Mouse (Mus musculus): ENCODE results near the gene Tmem40. TPM values are rescaled to one million over a fixed set of nuclear protein-coding genes. Genes with fewer than 3 reads are reported as not detected.

Tmem40 gene
- polyA plus RNA-seq, 1 experiment, result 1.6 TPM

- no peak for DNase-seq (ENCODE audit: low read depth)
- TF ChIP-seq CTCF (IDR thresholded peaks at IDR 0.05; ENCODE audit: borderline replicate concordance, extremely low read depth, insufficient read depth, insufficient read length) (no peak), POLR2A (IDR thresholded peaks at IDR 0.05; ENCODE audit: borderline replicate concordance, extremely low read depth, insufficient read depth, insufficient read length, poor library complexity, severe bottlenecking) (no peak)
Measured at GRCm38 (mm10) chr6:115791842-115792686, 29.9 kb upstream of the Tmem40 start.

- TF ChIP-seq CTCF (IDR thresholded peaks at IDR 0.05; ENCODE audit: borderline replicate concordance, extremely low read depth, insufficient read depth, insufficient read length) (no peak), POLR2A (IDR thresholded peaks at IDR 0.05; ENCODE audit: borderline replicate concordance, extremely low read depth, insufficient read depth, insufficient read length, poor library complexity, severe bottlenecking) (no peak)
- DNase-seq (ENCODE audit: low read depth), result no peak
Measured at GRCm38 (mm10) chr6:115791016-115791415, 28.8 kb upstream of the Tmem40 start.

GRCm38 (mm10) chr6:115782781-115783180 lies 20.6 kb upstream of the Tmem40 start:
- no peak for TF ChIP-seq CTCF (IDR thresholded peaks at IDR 0.05; ENCODE audit: borderline replicate concordance, extremely low read depth, insufficient read depth, insufficient read length)
- TF ChIP-seq POLR2A (IDR thresholded peaks at IDR 0.05; ENCODE audit: borderline replicate concordance, extremely low read depth, insufficient read depth, insufficient read length, poor library complexity, severe bottlenecking), result no peak
- no peak for DNase-seq (ENCODE audit: low read depth)

- no peak for TF ChIP-seq CTCF (IDR thresholded peaks at IDR 0.05; ENCODE audit: borderline replicate concordance, extremely low read depth, insufficient read depth, insufficient read length)
- TF ChIP-seq POLR2A (IDR thresholded peaks at IDR 0.05; ENCODE audit: borderline replicate concordance, extremely low read depth, insufficient read depth, insufficient read length, poor library complexity, severe bottlenecking), result no peak
- DNase-seq (ENCODE audit: low read depth), result peak; percentile 11
Measured at GRCm38 (mm10) chr6:115776363-115776762, 14.2 kb upstream of the Tmem40 start.

GRCm38 (mm10) chr6:115775838-115776237 lies 13.6 kb upstream of the Tmem40 start:
- DNase-seq (ENCODE audit: low read depth), result peak; percentile 20
- no peak for TF ChIP-seq CTCF (IDR thresholded peaks at IDR 0.05; ENCODE audit: borderline replicate concordance, extremely low read depth, insufficient read depth, insufficient read length)

- TF ChIP-seq CTCF (IDR thresholded peaks at IDR 0.05; ENCODE audit: borderline replicate concordance, extremely low read depth, insufficient read depth, insufficient read length), result no peak
- peak; percentile 30; the same call in 1 of the 2 replicates for TF ChIP-seq POLR2A (IDR thresholded peaks at IDR 0.05; ENCODE audit: borderline replicate concordance, extremely low read depth, insufficient read depth, insufficient read length, poor library complexity, severe bottlenecking)
- peak; percentile 85 for DNase-seq (ENCODE audit: low read depth)
Measured at GRCm38 (mm10) chr6:115774501-115774921, 12.3 kb upstream of the Tmem40 start, which contains the start of gene Cand2. Cand2 (plus strand) TSS chr6:115774538.

GRCm38 (mm10) chr6:115773966-115774413 lies 11.8 kb upstream of the Tmem40 start:
- TF ChIP-seq CTCF (IDR thresholded peaks at IDR 0.05; ENCODE audit: borderline replicate concordance, extremely low read depth, insufficient read depth, insufficient read length), result no peak
- no peak for TF ChIP-seq POLR2A (IDR thresholded peaks at IDR 0.05; ENCODE audit: borderline replicate concordance, extremely low read depth, insufficient read depth, insufficient read length, poor library complexity, severe bottlenecking)
- DNase-seq (ENCODE audit: low read depth), result peak; percentile 90

- peak; percentile 11; the same call in 1 of the 2 replicates for TF ChIP-seq CTCF (IDR thresholded peaks at IDR 0.05; ENCODE audit: borderline replicate concordance, extremely low read depth, insufficient read depth, insufficient read length)
- TF ChIP-seq POLR2A (IDR thresholded peaks at IDR 0.05; ENCODE audit: borderline replicate concordance, extremely low read depth, insufficient read depth, insufficient read length, poor library complexity, severe bottlenecking), result no peak
- DNase-seq (ENCODE audit: low read depth), result no peak
Measured at GRCm38 (mm10) chr6:115772604-115773003, 10.4 kb upstream of the Tmem40 start.

- DNase-seq (ENCODE audit: low read depth), result no peak
- TF ChIP-seq CTCF (IDR thresholded peaks at IDR 0.05; ENCODE audit: borderline replicate concordance, extremely low read depth, insufficient read depth, insufficient read length) (no peak), POLR2A (IDR thresholded peaks at IDR 0.05; ENCODE audit: borderline replicate concordance, extremely low read depth, insufficient read depth, insufficient read length, poor library complexity, severe bottlenecking) (no peak)
Measured at GRCm38 (mm10) chr6:115772201-115772600, 10.0 kb upstream of the Tmem40 start.

- TF ChIP-seq CTCF (IDR thresholded peaks at IDR 0.05; ENCODE audit: borderline replicate concordance, extremely low read depth, insufficient read depth, insufficient read length), result no peak
- no peak for TF ChIP-seq POLR2A (IDR thresholded peaks at IDR 0.05; ENCODE audit: borderline replicate concordance, extremely low read depth, insufficient read depth, insufficient read length, poor library complexity, severe bottlenecking)
- DNase-seq (ENCODE audit: low read depth), result no peak
Measured at GRCm38 (mm10) chr6:115770852-115771251, 8.6 kb upstream of the Tmem40 start.

- DNase-seq (ENCODE audit: low read depth), result no peak
- TF ChIP-seq POLR2A (IDR thresholded peaks at IDR 0.05; ENCODE audit: borderline replicate concordance, extremely low read depth, insufficient read depth, insufficient read length, poor library complexity, severe bottlenecking), result no peak
- TF ChIP-seq CTCF (IDR thresholded peaks at IDR 0.05; ENCODE audit: borderline replicate concordance, extremely low read depth, insufficient read depth, insufficient read length), result 0 out of 2 replicates have a peak, but pooled peaks have one; percentile 3
Measured at GRCm38 (mm10) chr6:115770059-115770670, 8.0 kb upstream of the Tmem40 start.

All from brain, embryonic 14.5 days (tissue).